Mouse (Mus musculus): ENCODE data around the gene Eif2s2. TPM values are rescaled to one million over a fixed set of nuclear protein-coding genes. Genes with fewer than 3 reads are reported as not detected.
A peak's percentile ranks its signal among the peaks of the same experiment; 100 is the strongest.
"Not testable (repeated sequence)": the region's sequence is repeated elsewhere in the genome, so short reads cannot be mapped to it uniquely, and the experiment has no call there.

Eif2s2 gene
- polyA plus RNA-seq, 1 experiment from 2014 or later = 183 TPM

DNA sequence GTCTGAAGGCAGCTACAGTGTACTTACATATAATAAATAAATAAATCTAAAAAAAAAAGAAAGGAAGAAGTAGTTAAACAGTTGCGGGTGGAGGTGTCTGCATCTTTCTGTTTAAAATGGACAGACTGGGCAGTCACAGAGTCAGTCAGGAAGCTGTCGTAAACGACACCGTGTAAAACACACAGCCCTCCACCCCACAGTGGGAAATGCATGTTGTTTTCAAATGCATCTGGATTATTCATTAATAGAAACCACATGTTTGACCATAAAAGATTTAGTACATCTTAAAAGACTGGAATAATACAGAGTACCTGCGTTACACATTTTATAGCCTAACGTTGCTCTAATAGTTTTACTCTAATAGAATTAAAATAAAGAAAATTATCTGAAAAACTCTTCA lies 34.1 kb upstream of the Eif2s2 start:
- Histone ChIP-seq H3K4me2 (ENCODE audit: low read depth, low read length) (no peak overlapping the region), H3K27ac (replicated peaks; ENCODE audit: low read depth, low read length) (no peak overlapping the region), H3K4me1 (ENCODE audit: control insufficient read depth, insufficient read depth, low read length) (no peaks in the 10 kb centered on the region), H3K36me3 (replicated peaks; ENCODE audit: control insufficient read depth, insufficient read depth, low read depth, low read length) (no peaks in the 10 kb centered on the region), H3K9ac (replicated peaks; ENCODE audit: low read length) (no peak overlapping the region), H3K9me3 (replicated peaks; ENCODE audit: control insufficient read depth, low read length) (no peaks in the 10 kb centered on the region), H3K27me3 (ENCODE audit: control insufficient read depth, insufficient read depth, low read length) (no peaks in the 10 kb centered on the region), H3K4me3 (ENCODE audit: low read depth, low read length) (no peak overlapping the region)
- WGBS = 66% methylated on average over 6 of the region's 6 CpGs
- ATAC-seq (replicated peaks; ENCODE audit: insufficient number of reproducible peaks, low FRiP score, low TSS enrichment, low read depth) (no peak), DNase-seq (ENCODE audit: low spot score) (peak; percentile 26)

DNA sequence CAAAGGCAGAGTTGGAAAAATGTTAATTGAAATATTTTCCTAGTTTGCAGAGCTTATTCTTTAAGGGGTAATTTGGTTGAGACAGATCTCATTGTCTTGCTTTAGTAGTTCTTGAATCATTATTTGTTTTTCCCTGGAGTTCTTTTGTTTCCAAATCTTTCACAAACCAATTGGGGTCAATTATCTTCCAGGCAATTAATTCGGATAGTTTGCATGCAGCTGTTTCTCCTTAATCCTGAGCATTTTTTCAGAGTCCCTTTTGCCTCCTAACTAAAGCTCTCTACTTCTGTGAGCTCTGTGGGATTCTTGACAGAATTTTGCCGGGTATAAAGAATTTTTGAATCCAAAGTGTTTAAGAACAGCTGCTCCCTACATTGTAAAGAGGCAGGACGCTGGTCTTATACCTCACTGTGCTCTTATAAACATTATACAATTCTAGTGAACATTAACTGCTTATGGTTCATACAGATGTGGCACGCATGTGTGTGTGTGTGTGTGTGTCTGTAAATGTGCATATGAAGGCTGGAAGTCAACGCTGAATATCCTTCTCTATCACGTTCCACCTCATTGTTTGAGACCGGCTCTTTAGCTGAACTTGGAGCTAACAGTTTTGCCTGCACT lies 32.8 kb upstream of the Eif2s2 start:
- no peak overlapping the region for H3K27ac ChIP-seq (replicated peaks; ENCODE audit: low read depth, low read length)

DNA sequence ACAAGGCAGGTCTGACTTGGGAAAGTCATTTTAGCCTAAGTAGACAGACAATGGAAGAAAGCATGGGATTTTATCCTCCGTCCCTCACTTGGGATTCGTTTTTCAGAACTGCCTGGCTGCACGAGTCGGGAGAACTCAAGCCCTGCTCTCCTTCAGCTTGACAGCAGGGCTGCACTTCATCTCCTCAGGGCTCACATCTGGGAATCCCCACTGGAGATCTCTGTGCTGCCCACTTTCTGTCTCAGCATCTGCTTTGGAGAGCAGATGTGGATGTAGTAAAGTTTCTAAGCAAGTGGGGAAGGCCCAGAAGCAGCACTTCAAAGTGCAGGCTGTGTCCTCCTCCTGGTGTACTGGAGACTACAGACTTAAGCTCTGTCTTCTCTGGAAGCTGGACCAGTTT lies 29.4 kb upstream of the Eif2s2 start:
- H3K9me3 ChIP-seq (replicated peaks; ENCODE audit: control insufficient read depth, low read length); H3K4me1 ChIP-seq (ENCODE audit: control insufficient read depth, insufficient read depth, low read length); H3K27ac ChIP-seq (replicated peaks; ENCODE audit: low read depth, low read length); H3K27me3 ChIP-seq (ENCODE audit: control insufficient read depth, insufficient read depth, low read length); H3K4me3 ChIP-seq (ENCODE audit: low read depth, low read length); H3K36me3 ChIP-seq (replicated peaks; ENCODE audit: control insufficient read depth, insufficient read depth, low read depth, low read length); H3K9ac ChIP-seq (replicated peaks; ENCODE audit: low read length); ATAC-seq (replicated peaks; ENCODE audit: insufficient number of reproducible peaks, low FRiP score, low TSS enrichment, low read depth); H3K4me2 ChIP-seq (ENCODE audit: low read depth, low read length); DNase-seq (ENCODE audit: low spot score): not testable (repeated sequence)
- no CpG with 5 or more reads among the region's 4 CpGs for WGBS

More for the DNA sequence above, 32.8 kb upstream of the Eif2s2 start:
- no peak overlapping the region for H3K9ac ChIP-seq (replicated peaks; ENCODE audit: low read length)
- no peak overlapping the region for H3K4me3 ChIP-seq (ENCODE audit: low read depth, low read length)
- 43% methylated on average over 7 of the region's 7 CpGs for WGBS
- no peaks in the 10 kb centered on the region for H3K9me3 ChIP-seq (replicated peaks; ENCODE audit: control insufficient read depth, low read length)
- H3K4me2 ChIP-seq (ENCODE audit: low read depth, low read length) = no peak overlapping the region
- H3K36me3 ChIP-seq (replicated peaks; ENCODE audit: control insufficient read depth, insufficient read depth, low read depth, low read length) = no peaks in the 10 kb centered on the region
- no peak for ATAC-seq (replicated peaks; ENCODE audit: insufficient number of reproducible peaks, low FRiP score, low TSS enrichment, low read depth)
- H3K27me3 ChIP-seq (ENCODE audit: control insufficient read depth, insufficient read depth, low read length) = no peaks in the 10 kb centered on the region
- H3K4me1 ChIP-seq (ENCODE audit: control insufficient read depth, insufficient read depth, low read length) = no peaks in the 10 kb centered on the region
- no peak for DNase-seq (ENCODE audit: low spot score)

DNA sequence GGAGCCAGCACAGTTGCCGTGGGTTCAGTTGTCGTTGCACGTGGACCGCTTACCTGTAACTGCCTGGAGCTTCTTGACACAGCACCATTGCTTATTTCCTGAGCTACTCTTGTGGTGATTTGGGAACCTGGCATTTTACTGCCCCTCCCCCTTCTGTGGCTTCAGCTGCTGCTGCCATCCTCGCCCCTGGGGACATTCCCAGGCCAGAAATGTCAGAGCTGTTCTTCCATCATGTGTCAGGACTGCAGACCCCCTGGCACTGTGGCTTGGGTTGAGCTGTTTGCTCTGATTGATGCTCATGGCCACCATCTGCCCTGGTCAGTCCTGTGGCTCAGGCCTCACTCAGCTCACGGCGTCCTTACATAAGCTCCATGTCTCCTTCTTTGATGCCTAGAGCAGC lies 28.2 kb upstream of the Eif2s2 start:
- ATAC-seq (replicated peaks; ENCODE audit: insufficient number of reproducible peaks, low FRiP score, low TSS enrichment, low read depth) (no peak), DNase-seq (ENCODE audit: low spot score) (no peak)
- Histone ChIP-seq H3K4me1 (ENCODE audit: control insufficient read depth, insufficient read depth, low read length) (no peaks in the 10 kb centered on the region), H3K4me3 (ENCODE audit: low read depth, low read length) (no peak overlapping the region), H3K9ac (replicated peaks; ENCODE audit: low read length) (no peak overlapping the region), H3K4me2 (ENCODE audit: low read depth, low read length) (no peak overlapping the region), H3K27ac (replicated peaks; ENCODE audit: low read depth, low read length) (no peak overlapping the region), H3K27me3 (ENCODE audit: control insufficient read depth, insufficient read depth, low read length) (no peaks in the 10 kb centered on the region), H3K9me3 (replicated peaks; ENCODE audit: control insufficient read depth, low read length) (no peaks in the 10 kb centered on the region), H3K36me3 (replicated peaks; ENCODE audit: control insufficient read depth, insufficient read depth, low read depth, low read length) (no peaks in the 10 kb centered on the region)
- WGBS = 74% methylated on average over 7 of the region's 7 CpGs

DNA sequence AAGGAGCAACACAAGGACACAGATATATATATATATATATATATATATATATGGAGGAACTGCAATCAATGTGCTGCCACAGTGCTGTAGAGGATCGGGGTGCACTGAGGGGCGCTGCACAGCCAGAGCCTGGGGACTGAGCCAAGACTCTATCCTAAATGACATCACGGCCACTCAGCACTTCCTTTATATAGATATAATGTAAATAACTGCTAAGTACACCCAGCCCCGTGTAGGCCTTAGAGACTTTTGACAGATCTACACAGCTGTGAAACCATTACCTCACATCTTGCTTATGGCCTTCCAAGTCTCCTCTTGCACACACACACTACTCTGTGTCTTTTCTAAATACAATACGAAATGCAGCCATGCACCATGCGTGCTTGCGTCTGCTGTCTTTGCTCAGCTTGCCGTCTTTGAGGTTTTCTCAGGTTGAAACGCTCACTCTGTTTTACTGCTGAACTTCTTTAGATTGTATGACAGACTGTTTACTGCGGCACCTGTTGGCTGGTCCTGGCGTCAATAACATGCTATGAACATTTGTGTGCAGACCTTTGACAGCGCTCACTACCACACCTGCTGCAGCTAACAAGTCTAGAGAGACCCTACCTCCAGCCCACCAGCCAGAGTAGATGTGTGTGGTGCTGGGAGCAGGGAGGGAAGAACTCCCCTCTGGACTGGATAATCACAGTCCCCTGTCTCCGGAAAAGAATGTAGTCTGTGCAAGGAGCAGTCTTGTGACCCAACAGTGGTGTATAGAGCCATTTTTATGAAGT lies 25.3 kb upstream of the Eif2s2 start:
- H3K4me1 ChIP-seq (ENCODE audit: control insufficient read depth, insufficient read depth, low read length) = no peaks in the 10 kb centered on the region
- ATAC-seq (replicated peaks; ENCODE audit: insufficient number of reproducible peaks, low FRiP score, low TSS enrichment, low read depth) (no peak), DNase-seq (ENCODE audit: low spot score) (no peak)
- WGBS = 77% methylated on average over 13 of the region's 13 CpGs
- H3K9me3 ChIP-seq (replicated peaks; ENCODE audit: control insufficient read depth, low read length) = no peaks in the 10 kb centered on the region
- H3K4me3 ChIP-seq (ENCODE audit: low read depth, low read length) = no peak overlapping the region
- H3K36me3 ChIP-seq (replicated peaks; ENCODE audit: control insufficient read depth, insufficient read depth, low read depth, low read length) = no peaks in the 10 kb centered on the region
- H3K27ac ChIP-seq (replicated peaks; ENCODE audit: low read depth, low read length) = no peak overlapping the region
- H3K9ac ChIP-seq (replicated peaks; ENCODE audit: low read length) = no peak overlapping the region
- no peak overlapping the region for H3K4me2 ChIP-seq (ENCODE audit: low read depth, low read length)
- H3K27me3 ChIP-seq (ENCODE audit: control insufficient read depth, insufficient read depth, low read length) = no peaks in the 10 kb centered on the region

DNA sequence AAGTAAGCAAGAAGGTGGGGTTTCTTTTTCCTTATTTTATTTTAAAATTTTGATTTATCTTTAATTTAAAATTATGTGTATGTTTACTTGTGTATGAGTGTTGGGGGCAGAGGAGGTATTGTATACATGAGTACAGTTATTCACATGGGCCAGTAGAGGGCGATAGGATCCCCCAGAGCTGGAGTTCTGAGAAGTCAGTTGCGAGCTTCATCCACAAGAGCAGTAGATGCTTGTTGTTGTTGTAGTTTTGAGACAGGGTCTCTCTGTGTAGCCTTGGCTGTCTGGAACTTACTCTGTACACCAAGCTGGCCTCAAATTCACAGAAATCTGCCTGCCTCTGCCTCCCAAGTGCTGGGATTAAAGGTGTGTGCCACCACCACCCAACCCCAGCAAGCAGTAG lies 23.8 kb upstream of the Eif2s2 start:
- Histone ChIP-seq H3K4me1 (ENCODE audit: control insufficient read depth, insufficient read depth, low read length) (no peaks in the 10 kb centered on the region), H3K4me3 (ENCODE audit: low read depth, low read length) (no peak overlapping the region), H3K36me3 (replicated peaks; ENCODE audit: control insufficient read depth, insufficient read depth, low read depth, low read length) (no peaks in the 10 kb centered on the region), H3K9ac (replicated peaks; ENCODE audit: low read length) (no peak overlapping the region), H3K9me3 (replicated peaks; ENCODE audit: control insufficient read depth, low read length) (no peaks in the 10 kb centered on the region), H3K27me3 (ENCODE audit: control insufficient read depth, insufficient read depth, low read length) (no peaks in the 10 kb centered on the region), H3K4me2 (ENCODE audit: low read depth, low read length) (no peak overlapping the region), H3K27ac (replicated peaks; ENCODE audit: low read depth, low read length) (no peak overlapping the region)
- DNase-seq (ENCODE audit: low spot score) (peak; percentile 76), ATAC-seq (replicated peaks; ENCODE audit: insufficient number of reproducible peaks, low FRiP score, low TSS enrichment, low read depth) (0 out of 2 replicates have a peak, but pooled peaks have one; percentile 44)
- WGBS = 14% methylated on average over 2 of the region's 2 CpGs

DNA sequence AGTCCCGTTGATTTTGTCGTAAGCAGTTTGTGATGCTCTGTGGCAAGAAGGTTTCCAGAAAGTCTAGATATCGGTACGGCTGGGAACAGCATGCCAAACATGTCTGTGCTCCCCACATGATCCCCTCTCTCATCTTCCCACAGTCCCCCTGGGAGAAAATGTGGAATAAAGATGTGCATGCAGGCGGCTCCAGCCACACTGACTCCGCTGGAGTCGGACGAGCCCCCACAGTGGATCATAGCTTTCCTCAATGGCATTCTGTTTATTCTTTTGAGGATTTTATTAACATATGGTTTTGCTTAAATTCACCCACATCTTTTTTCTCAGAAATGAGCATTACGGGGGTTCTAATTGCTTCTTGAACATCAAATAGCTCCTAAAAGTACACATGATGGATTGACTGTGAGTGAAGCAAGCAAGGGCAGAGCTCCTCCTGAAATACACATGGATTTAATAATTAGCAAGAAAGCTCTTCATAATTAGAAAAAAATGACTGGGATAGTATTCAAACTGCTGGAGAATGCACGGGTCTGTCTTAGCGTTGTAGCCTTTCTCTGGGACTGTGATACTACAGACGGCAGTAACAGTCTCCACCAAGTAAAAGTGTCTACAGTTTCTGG lies 23.3 kb upstream of the Eif2s2 start:
- Histone ChIP-seq H3K4me1 (ENCODE audit: control insufficient read depth, insufficient read depth, low read length) (no peaks in the 10 kb centered on the region), H3K9me3 (replicated peaks; ENCODE audit: control insufficient read depth, low read length) (no peaks in the 10 kb centered on the region), H3K4me2 (ENCODE audit: low read depth, low read length) (no peak overlapping the region), H3K27ac (replicated peaks; ENCODE audit: low read depth, low read length) (no peak overlapping the region), H3K4me3 (ENCODE audit: low read depth, low read length) (no peak overlapping the region), H3K9ac (replicated peaks; ENCODE audit: low read length) (no peak overlapping the region), H3K36me3 (replicated peaks; ENCODE audit: control insufficient read depth, insufficient read depth, low read depth, low read length) (no peaks in the 10 kb centered on the region), H3K27me3 (ENCODE audit: control insufficient read depth, insufficient read depth, low read length) (no peaks in the 10 kb centered on the region)
- WGBS = 47% methylated on average over 12 of the region's 12 CpGs
- DNase-seq (ENCODE audit: low spot score) = peak; percentile 53
- ATAC-seq (replicated peaks; ENCODE audit: insufficient number of reproducible peaks, low FRiP score, low TSS enrichment, low read depth) = 0 out of 2 replicates have a peak, but pooled peaks have one; percentile 39

DNA sequence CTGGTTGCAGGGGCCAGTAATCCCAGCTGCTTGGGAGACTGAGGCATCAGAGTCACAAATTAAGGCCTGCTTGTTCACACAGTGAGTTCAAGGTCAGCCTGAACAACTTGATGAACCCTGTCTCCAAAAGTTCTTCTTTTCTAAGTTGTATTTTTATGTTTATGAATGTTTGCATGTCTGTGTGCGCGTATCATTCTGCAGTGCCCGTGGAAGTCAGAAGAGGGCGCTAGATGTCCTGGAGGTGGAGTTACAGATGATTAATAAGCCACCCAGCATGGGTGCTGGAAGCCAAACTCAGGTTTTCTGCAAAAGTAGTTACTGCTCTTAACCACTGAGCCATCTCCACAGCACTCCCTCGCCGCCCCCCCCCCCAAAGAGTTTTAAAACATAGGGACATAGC lies 17.1 kb upstream of the Eif2s2 start:
- no peak for ATAC-seq (replicated peaks; ENCODE audit: insufficient number of reproducible peaks, low FRiP score, low TSS enrichment, low read depth)
- no peak for DNase-seq (ENCODE audit: low spot score)
- Histone ChIP-seq H3K4me1 (ENCODE audit: control insufficient read depth, insufficient read depth, low read length) (no peaks in the 10 kb centered on the region), H3K27me3 (ENCODE audit: control insufficient read depth, insufficient read depth, low read length) (no peaks in the 10 kb centered on the region), H3K36me3 (replicated peaks; ENCODE audit: control insufficient read depth, insufficient read depth, low read depth, low read length) (no peaks in the 10 kb centered on the region), H3K9ac (replicated peaks; ENCODE audit: low read length) (no peak overlapping the region), H3K4me2 (ENCODE audit: low read depth, low read length) (no peak overlapping the region), H3K27ac (replicated peaks; ENCODE audit: low read depth, low read length) (no peak overlapping the region), H3K4me3 (ENCODE audit: low read depth, low read length) (no peak overlapping the region), H3K9me3 (replicated peaks; ENCODE audit: control insufficient read depth, low read length) (no peaks in the 10 kb centered on the region)
- 76% methylated on average over 6 of the region's 6 CpGs for WGBS
